Mouse (Mus musculus): ENCODE results near the gene Acp7. TPM values are rescaled to one million over a fixed set of nuclear protein-coding genes. Genes with fewer than 3 reads are reported as not detected.

The Acp7 gene
- polyA plus RNA-seq, 3 experiments from 2014 or later: not detected

- ATAC-seq: no peak
These were observed 55.5 kb downstream of the Acp7 start for GRCm38 (mm10) chr7:28575597-28575996.

DNA sequence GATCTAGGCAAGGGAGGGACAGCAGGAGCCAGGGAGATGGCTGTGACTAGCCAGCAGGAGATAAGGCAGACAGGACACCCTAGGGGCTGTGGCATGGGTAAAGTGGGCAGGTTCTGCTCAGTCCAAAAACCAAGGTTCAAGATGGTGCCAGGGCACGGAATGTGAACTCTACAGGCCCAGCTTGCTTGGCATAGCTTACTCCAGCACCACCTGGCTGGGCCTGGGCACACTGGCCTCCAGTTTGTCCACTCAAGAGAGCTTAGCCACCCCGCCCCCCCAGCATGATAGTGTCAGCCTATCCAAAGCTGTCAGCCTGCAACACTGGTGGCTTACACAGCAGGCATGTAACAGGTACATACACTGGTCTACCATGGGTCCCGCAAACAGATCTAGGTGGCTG lies 57.9 kb downstream of the Acp7 start:
- ATAC-seq: no peak

- ATAC-seq: no peak
These were observed 58.4 kb downstream of the Acp7 start for GRCm38 (mm10) chr7:28572689-28573088.

- ATAC-seq: no peak
These were observed 60.0 kb downstream of the Acp7 start for GRCm38 (mm10) chr7:28570982-28571682.

GRCm38 (mm10) chr7:28570291-28570981 lies 60.7 kb downstream of the Acp7 start:
- ATAC-seq: no peak

DNA sequence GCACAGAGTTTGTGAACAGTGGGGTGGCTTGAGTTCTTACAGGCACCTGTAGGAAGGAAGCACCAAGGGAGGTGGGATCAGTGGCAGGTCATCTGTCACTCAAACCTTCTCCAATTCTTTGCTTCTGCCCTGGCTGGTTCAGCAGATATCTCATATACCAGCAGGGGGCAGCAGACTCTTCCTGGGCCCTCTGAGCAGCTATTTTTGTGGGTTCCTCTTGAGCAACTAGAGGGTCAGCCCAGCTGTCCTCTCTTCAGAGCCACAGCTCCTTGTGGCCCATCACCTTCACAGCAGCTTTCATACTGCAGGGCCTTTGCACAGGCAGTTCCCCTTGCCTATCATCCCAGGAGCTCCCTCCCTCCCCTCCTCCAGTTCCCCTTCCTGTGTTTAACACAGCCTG lies 62.9 kb downstream of the Acp7 start:
- no peak for ATAC-seq

DNA sequence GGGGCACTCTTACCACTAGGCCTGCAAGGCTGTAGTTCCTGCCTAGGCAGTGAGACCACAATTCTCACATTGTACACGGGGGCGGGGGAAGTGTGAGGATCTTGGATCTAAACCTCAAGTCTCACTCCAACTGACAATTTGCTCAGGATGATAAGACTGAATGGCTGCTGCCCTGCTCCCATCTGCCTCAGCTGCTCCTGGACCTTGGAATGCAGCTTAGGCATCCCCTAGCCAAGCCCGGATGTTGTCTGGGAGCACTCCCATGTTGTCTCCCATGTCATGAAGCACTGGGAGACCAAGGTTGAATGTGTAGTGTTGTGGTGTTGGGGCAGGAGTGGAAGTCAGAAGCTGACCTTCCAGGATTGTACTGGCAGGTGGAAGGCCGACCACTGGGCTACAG lies 63.6 kb downstream of the Acp7 start:
- no peak for ATAC-seq

DNA sequence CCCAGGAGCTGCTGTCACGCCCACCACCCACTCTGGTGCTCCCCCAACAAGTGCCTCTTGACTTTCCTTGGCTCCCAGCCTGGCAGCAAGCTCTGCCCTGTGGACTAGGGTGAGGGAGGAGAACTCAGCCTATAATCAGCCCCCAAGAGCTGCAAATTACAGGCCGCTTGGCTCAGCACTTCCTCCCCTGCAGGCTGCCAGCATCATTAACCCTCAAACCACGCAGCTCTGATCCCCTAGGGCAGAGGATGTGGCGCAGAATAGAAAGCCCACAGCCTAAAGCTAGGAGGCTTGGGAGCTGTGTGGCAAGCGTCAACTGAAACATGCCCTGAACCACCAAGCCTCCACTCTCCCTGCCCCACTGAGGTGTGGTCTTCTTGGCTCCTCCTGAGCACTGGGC lies 65.7 kb downstream of the Acp7 start:
- no peak for ATAC-seq

DNA sequence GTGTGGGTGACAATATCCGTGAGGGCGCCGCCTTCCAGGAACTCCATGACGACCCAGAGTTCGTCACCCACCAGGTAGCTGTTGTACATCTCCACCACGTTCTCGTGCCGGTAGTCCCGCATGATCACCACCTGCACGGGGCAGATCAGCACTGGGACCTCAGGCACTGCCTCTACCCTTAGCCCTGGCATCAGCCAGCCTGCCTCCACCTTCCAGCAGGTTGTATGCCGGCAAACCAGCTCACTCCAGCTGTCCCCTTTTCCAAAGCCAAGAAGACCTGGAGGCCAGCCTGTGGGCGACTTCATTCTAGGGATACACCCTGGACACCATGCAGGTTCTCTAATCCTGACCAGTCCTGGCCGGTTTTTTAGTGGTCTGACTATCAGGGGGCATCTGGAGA lies 68.2 kb downstream of the Acp7 start:
- no peak for ATAC-seq

DNA sequence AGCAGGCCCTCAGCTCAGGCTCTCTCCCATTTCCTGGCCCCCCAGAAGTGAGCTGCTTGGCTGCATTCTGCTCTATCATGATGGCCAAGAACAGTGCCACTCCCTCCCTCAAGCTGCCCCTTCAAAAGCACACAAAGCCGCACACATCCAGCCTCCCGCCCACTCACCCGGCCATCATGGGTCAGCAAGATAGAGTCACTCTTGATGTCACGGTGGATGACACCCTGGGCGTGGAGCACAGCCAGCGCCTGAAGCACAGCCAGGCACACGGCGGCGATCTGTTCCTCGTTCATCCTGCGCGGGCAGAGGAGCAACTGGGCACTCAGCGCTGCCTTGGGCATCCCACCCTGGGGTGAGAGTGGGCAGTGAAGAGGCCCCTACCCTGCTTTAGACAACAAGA lies 68.8 kb downstream of the Acp7 start:
- ATAC-seq: no peak

DNA sequence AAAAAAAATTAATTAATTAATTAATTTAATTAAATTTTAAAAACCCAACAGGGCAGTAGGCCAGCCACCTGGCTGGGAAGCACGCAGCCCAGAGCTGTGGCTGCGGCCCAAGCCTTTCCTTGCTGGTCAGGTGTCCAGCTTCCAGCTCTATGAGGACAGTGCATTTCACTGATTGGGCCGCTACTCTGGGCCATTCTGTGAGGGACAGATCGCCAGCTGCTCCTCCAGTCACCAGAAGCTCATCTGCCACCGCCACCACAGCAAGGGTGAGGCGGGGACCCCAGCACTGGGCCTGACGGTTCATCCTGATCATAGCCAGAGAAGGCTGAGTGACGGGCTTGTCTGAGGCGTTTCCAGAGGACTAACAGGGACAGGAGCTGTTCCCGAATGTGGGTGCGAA lies 69.2 kb downstream of the Acp7 start:
- ATAC-seq: no peak

DNA sequence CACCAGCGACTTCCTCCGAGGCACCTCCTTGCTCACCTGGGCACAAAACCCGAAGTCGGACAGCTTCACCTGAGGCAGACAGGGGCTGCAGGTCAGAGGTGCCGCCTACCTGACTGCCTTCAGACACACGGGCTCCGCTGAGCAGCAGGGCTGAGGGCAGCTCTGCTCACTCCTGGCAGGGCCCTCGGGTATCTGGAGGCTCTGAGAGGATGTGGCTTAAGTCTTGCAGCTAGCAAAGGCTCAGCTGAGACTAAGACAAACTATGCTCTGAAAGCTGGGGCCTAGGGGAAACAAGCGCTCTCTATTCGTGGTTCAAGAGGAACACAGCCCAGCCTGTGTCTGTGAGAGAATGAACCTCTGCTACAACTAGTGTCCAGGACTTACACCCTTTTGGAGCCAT lies 70.3 kb downstream of the Acp7 start:
- ATAC-seq: no peak

GRCm38 (mm10) chr7:28558486-28558885 lies 72.6 kb downstream of the Acp7 start:
- no peak for ATAC-seq

- ATAC-seq: no peak
These were observed 73.4 kb downstream of the Acp7 start for GRCm38 (mm10) chr7:28557708-28558107.

Other genes with a start within 250 kb of the Acp7 start
- 10 to 100 TPM; 26.2 to 33.0 (median 32.5) TPM for gene Med29, start 238.6 kb downstream of the Acp7 start, polyA plus RNA-seq (2017; shearing (Covaris generic))
- 10 to 100 TPM; 46.2 to 59.4 (median 51.8) TPM for gene Paf1, start 238.4 kb downstream of the Acp7 start, polyA plus RNA-seq (2017; shearing (Covaris generic))
- gene Gmfg, start 193.9 kb downstream of the Acp7 start, polyA plus RNA-seq (2017; shearing (Covaris generic)): 100 to 1,000 TPM; 470 to 850 (median 500) TPM
- gene Lrfn1, start 179.4 kb downstream of the Acp7 start, polyA plus RNA-seq (2017; shearing (Covaris generic)): under 1 TPM in 1 of 3 experiments, not detected in 2; 0.17 TPM
- not detected for gene Ifnl2, start 120.9 kb downstream of the Acp7 start, polyA plus RNA-seq (2017; shearing (Covaris generic))
- gene Ifnl3, start 108.5 kb downstream of the Acp7 start, polyA plus RNA-seq (2017; shearing (Covaris generic)): not detected
- not detected for gene Sycn, start 90.4 kb downstream of the Acp7 start, polyA plus RNA-seq (2017; shearing (Covaris generic))
- gene Nccrp1, start 84.1 kb downstream of the Acp7 start, polyA plus RNA-seq (2017; shearing (Covaris generic)): 1 to 10 TPM in 1 of 3 experiments, not detected in 2; 1.4 TPM
- gene Samd4b, start 33.2 kb downstream of the Acp7 start, polyA plus RNA-seq (2017; shearing (Covaris generic)): 1 to 10 TPM; 6.4 to 9.8 (median 8.2) TPM
- gene Pak4, start 33.1 kb downstream of the Acp7 start, polyA plus RNA-seq (2017; shearing (Covaris generic)): 1 to 10 TPM; 2.1 to 3.7 (median 2.6) TPM
- gene Fbxo27, start 61.5 kb upstream of the Acp7 start, polyA plus RNA-seq (2017; shearing (Covaris generic)): 1 to 10 TPM in 2 of 3 experiments, under 1 TPM in 1; 0.93 to 4.4 (median 1.3) TPM
- 1 to 10 TPM; 1.4 to 9.9 (median 6.4) TPM for gene Fbxo17, start 85.5 kb upstream of the Acp7 start, polyA plus RNA-seq (2017; shearing (Covaris generic))
- gene Mrps12, start 110.5 kb upstream of the Acp7 start, polyA plus RNA-seq (2017; shearing (Covaris generic)): 10 to 100 TPM; 55.8 to 67.1 (median 65.2) TPM
- gene Sars2, start 110.7 kb upstream of the Acp7 start, polyA plus RNA-seq (2017; shearing (Covaris generic)): 10 to 100 TPM in 2 of 3 experiments, 1 to 10 TPM in 1; 9.1 to 13.2 (median 10.8) TPM
- gene Ccer2, start 124.8 kb upstream of the Acp7 start, polyA plus RNA-seq (2017; shearing (Covaris generic)): not detected
- 100 to 1,000 TPM in 1 of 3 experiments, 10 to 100 TPM in 2; 65.3 to 134 (median 90.9) TPM for gene Sirt2, start 135.4 kb upstream of the Acp7 start, polyA plus RNA-seq (2017; shearing (Covaris generic))
- 10 to 100 TPM; 46.0 to 72.8 (median 53.3) TPM for gene Nfkbib, start 136.2 kb upstream of the Acp7 start, polyA plus RNA-seq (2017; shearing (Covaris generic))
- gene Rinl, start 157.6 kb upstream of the Acp7 start, polyA plus RNA-seq (2017; shearing (Covaris generic)): 100 to 1,000 TPM; 216 to 294 (median 288) TPM
- gene Hnrnpl, start 177.2 kb upstream of the Acp7 start, polyA plus RNA-seq (2017; shearing (Covaris generic)): 100 to 1,000 TPM; 171 to 386 (median 383) TPM
- 100 to 1,000 TPM; 190 to 267 (median 222) TPM for gene Ech1, start 193.9 kb upstream of the Acp7 start, polyA plus RNA-seq (2017; shearing (Covaris generic))
- gene Lgals4, start 202.5 kb upstream of the Acp7 start, polyA plus RNA-seq (2017; shearing (Covaris generic)): 10 to 100 TPM; 18.1 to 38.8 (median 20.9) TPM
- gene Lgals7, start 232.5 kb upstream of the Acp7 start, polyA plus RNA-seq (2017; shearing (Covaris generic)): 1 to 10 TPM in 1 of 3 experiments, under 1 TPM in 1, not detected in 1; 0.46 to 5.6 TPM